Comparison of ENCODE assay signal across 7 mouse cellular contexts in the genomic region with DNA sequence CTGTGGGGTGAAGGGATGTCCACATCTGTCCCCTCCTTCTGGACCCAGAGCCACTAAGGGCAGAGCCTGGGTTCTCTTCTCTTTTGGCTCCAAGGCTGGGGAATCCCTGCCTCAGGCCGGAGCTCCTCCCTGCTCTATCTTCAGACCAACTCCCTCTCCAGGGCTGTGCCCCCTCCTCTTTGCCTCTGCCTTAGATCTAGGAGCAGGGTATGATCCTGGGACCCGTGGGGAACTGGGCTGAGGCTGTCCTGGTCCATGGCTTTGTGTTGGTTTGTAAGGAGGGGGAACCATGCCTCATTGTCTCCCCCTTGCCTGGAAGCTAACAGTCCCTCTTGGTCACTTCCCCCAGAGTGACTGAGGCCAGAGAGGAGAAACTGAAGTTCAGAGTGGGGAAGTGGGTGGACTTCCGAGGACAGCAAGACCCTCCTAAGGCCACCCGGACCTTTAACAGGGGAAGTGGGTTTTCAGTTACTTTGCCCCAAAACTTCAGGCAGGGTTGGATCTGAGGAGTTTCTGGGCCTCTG. TPM values are rescaled to one million over a fixed set of nuclear protein-coding genes. Genes with fewer than 3 reads are reported as not detected.
DNase-seq lines count a peak whose midpoint lies in the region; ATAC-seq and TF ChIP-seq lines count a peak whose summit lies in the region.

No protein-coding gene starts in this region.

- no peaks in the 10 kb centered on the region; the same call in 1 of the 2 replicates for H3K4me1 ChIP-seq in lung, postnatal 0 days (ENCODE audit: insufficient read depth, low read depth, low read length)
- no peaks in the 10 kb centered on the region for H3K4me1 ChIP-seq in forebrain, postnatal 0 days (ENCODE audit: insufficient read depth)
- peaks cover 9% of the 10 kb centered on the region; the same call in 1 of the 2 replicates for H3K4me1 ChIP-seq in liver, embryonic 15.5 days (replicated peaks)
- H3K4me1 ChIP-seq in stomach, embryonic 15.5 days = peaks cover 49% of the 10 kb centered on the region

- peak overlapping the region; percentile 37; the same call in 1 of the 2 replicates for H3K4me3 ChIP-seq in lung, postnatal 0 days (ENCODE audit: low read depth, low read length)
- peak overlapping the region; percentile 55 for H3K4me3 ChIP-seq in forebrain, postnatal 0 days (ENCODE audit: low read depth, low read length)
- H3K4me3 ChIP-seq in liver, embryonic 15.5 days (replicated peaks) = no peak overlapping the region; the same call in 1 of the 2 replicates
- peak overlapping the region; percentile 62 for H3K4me3 ChIP-seq in stomach, embryonic 15.5 days (replicated peaks)

- H3K9ac ChIP-seq in lung, postnatal 0 days (replicated peaks; ENCODE audit: low read depth) = no peak overlapping the region
- no peak overlapping the region; the same call in 1 of the 2 replicates for H3K9ac ChIP-seq in forebrain, postnatal 0 days
- no peak overlapping the region for H3K9ac ChIP-seq in liver, embryonic 15.5 days
- peak overlapping the region; percentile 60 for H3K9ac ChIP-seq in stomach, embryonic 15.5 days

- H3K9me3 ChIP-seq in lung, postnatal 0 days (ENCODE audit: low read length) = no peaks in the 10 kb centered on the region
- H3K9me3 ChIP-seq in forebrain, postnatal 0 days (ENCODE audit: low read length) = no peaks in the 10 kb centered on the region
- H3K9me3 ChIP-seq in liver, embryonic 15.5 days (replicated peaks) = no peaks in the 10 kb centered on the region
- no peaks in the 10 kb centered on the region for H3K9me3 ChIP-seq in stomach, embryonic 15.5 days

- DNase-seq in lung, postnatal 0 days (ENCODE audit: low spot score) = no peak
- DNase-seq in lung, postnatal 4 days = no peak
- DNase-seq in forebrain, postnatal 0 days = no peak
- DNase-seq in natural killer cell, adult 2 months (ENCODE audit: low spot score in 2 of 2) = no peak
- no peak for DNase-seq in MN1 (ENCODE audit: low spot score)

- 49% methylated on average over 4 of the region's 4 CpGs for WGBS in lung, postnatal 0 days
- WGBS in forebrain, postnatal 0 days = 37% methylated on average over 4 of the region's 4 CpGs
- WGBS in liver, embryonic 15.5 days (ENCODE audit: insufficient replicate concordance) = 26% methylated on average over 4 of the region's 4 CpGs
- WGBS in stomach, embryonic 15.5 days = 14% methylated on average over 4 of the region's 4 CpGs

- H3K27ac ChIP-seq in lung, postnatal 0 days (ENCODE audit: low read length) = no peak overlapping the region
- peak overlapping the region; percentile 54; the same call in 1 of the 2 replicates for H3K27ac ChIP-seq in forebrain, postnatal 0 days (ENCODE audit: low read depth, low read length)
- H3K27ac ChIP-seq in liver, embryonic 15.5 days (replicated peaks) = no peak overlapping the region
- H3K27ac ChIP-seq in stomach, embryonic 15.5 days = peak overlapping the region; percentile 75

- no peak for TF ChIP-seq EP300 in lung, postnatal 0 days (IDR thresholded peaks at IDR 0.05)

- H3K36me3 ChIP-seq in lung, postnatal 0 days (ENCODE audit: insufficient read depth, low read length) = no peaks in the 10 kb centered on the region
- H3K36me3 ChIP-seq in forebrain, postnatal 0 days (ENCODE audit: insufficient read depth) = no peaks in the 10 kb centered on the region
- no peaks in the 10 kb centered on the region for H3K36me3 ChIP-seq in liver, embryonic 15.5 days (replicated peaks)
- no peaks in the 10 kb centered on the region for H3K36me3 ChIP-seq in stomach, embryonic 15.5 days

- peak overlapping the region; percentile 84 for H3K4me2 ChIP-seq in lung, postnatal 0 days (replicated peaks; ENCODE audit: low read depth, low read length)
- H3K4me2 ChIP-seq in forebrain, postnatal 0 days (ENCODE audit: low read depth) = peak overlapping the region; percentile 91
- H3K4me2 ChIP-seq in liver, embryonic 15.5 days = peak overlapping the region; percentile 66
- peak overlapping the region; percentile 86 for H3K4me2 ChIP-seq in stomach, embryonic 15.5 days

- no peak for TF ChIP-seq CTCF in lung, postnatal 0 days (IDR thresholded peaks at IDR 0.05)
- TF ChIP-seq CTCF in forebrain, postnatal 0 days (IDR thresholded peaks at IDR 0.05; ENCODE audit: low read depth) = no peak

- no peak for ATAC-seq in lung, postnatal 0 days
- ATAC-seq in forebrain, postnatal 0 days = peak; percentile 18; the same call in 1 of the 2 replicates
- no peak for ATAC-seq in liver, embryonic 15.5 days (ENCODE audit: insufficient read depth)
- no peak for ATAC-seq in stomach, embryonic 15.5 days (ENCODE audit: insufficient read depth, low FRiP score, low read depth)

- H3K27me3 ChIP-seq in lung, postnatal 0 days (replicated peaks; ENCODE audit: insufficient read depth, low read length) = peaks cover 10% of the 10 kb centered on the region; the same call in 1 of the 2 replicates
- no peaks in the 10 kb centered on the region for H3K27me3 ChIP-seq in forebrain, postnatal 0 days (ENCODE audit: insufficient read depth, low read length)
- peaks cover 87% of the 10 kb centered on the region for H3K27me3 ChIP-seq in liver, embryonic 15.5 days
- no peaks in the 10 kb centered on the region; the same call in 1 of the 2 replicates for H3K27me3 ChIP-seq in stomach, embryonic 15.5 days (replicated peaks)

RNA-seq across cellular contexts. Expression of gene Pdlim4, which starts 0.8 kb away (rescaled TPM):
- 7.3 and 8.6 TPM in 2 replicates for polyA plus RNA-seq in lung, postnatal 0 days (2015; fragmentation: Nextera tagmentation; extraction: Ambion mirVana)
- total RNA-seq in forebrain, postnatal 0 days (2014; rRNA removed) = 27.6 and 30.9 TPM in 2 replicates
- polyA plus RNA-seq in forebrain, postnatal 0 days (2015; fragmentation: Nextera tagmentation; extraction: Ambion mirVana) = 47.9 and 50.7 TPM in 2 replicates
- polyA plus RNA-seq in liver, embryonic 15.5 days (2015; fragmentation: Nextera tagmentation; extraction: Ambion mirVana) = 3.9 and 4.0 TPM in 2 replicates
- 49.9 and 52.0 TPM in 2 replicates for polyA plus RNA-seq in stomach, embryonic 15.5 days (2015; fragmentation: Nextera tagmentation; extraction: Ambion mirVana)

RNA-seq across cellular contexts. Expression of gene P4ha2, which starts 31.8 kb away (rescaled TPM):
- polyA plus RNA-seq in lung, postnatal 0 days (2015; fragmentation: Nextera tagmentation; extraction: Ambion mirVana) = 21.4 and 26.5 TPM in 2 replicates
- 6.8 and 9.8 TPM in 2 replicates for total RNA-seq in forebrain, postnatal 0 days (2014; rRNA removed)
- polyA plus RNA-seq in forebrain, postnatal 0 days (2015; fragmentation: Nextera tagmentation; extraction: Ambion mirVana) = 6.0 and 6.1 TPM in 2 replicates
- polyA plus RNA-seq in liver, embryonic 15.5 days (2015; fragmentation: Nextera tagmentation; extraction: Ambion mirVana) = 4.6 and 5.6 TPM in 2 replicates
- polyA plus RNA-seq in stomach, embryonic 15.5 days (2015; fragmentation: Nextera tagmentation; extraction: Ambion mirVana) = 54.8 and 59.5 TPM in 2 replicates

RNA-seq across cellular contexts. Expression of gene Slc22a4, which starts 40.2 kb away (rescaled TPM):
- polyA plus RNA-seq in lung, postnatal 0 days (2015; fragmentation: Nextera tagmentation; extraction: Ambion mirVana) = 0.70 and 1.1 TPM in 2 replicates
- total RNA-seq in forebrain, postnatal 0 days (2014; rRNA removed) = 3.7 and 4.7 TPM in 2 replicates
- polyA plus RNA-seq in forebrain, postnatal 0 days (2015; fragmentation: Nextera tagmentation; extraction: Ambion mirVana) = 3.3 and 4.0 TPM in 2 replicates
- 36.7 and 38.0 TPM in 2 replicates for polyA plus RNA-seq in liver, embryonic 15.5 days (2015; fragmentation: Nextera tagmentation; extraction: Ambion mirVana)
- 2.0 and 3.0 TPM in 2 replicates for polyA plus RNA-seq in stomach, embryonic 15.5 days (2015; fragmentation: Nextera tagmentation; extraction: Ambion mirVana)

Comparison
In these comparisons a context has a peak if more than half of its experiments do, and no peak if none do; other contexts are left out.
1. H3K27ac ChIP-seq: peak in forebrain, postnatal 0 days (single experiment) and stomach, embryonic 15.5 days (single experiment); none in lung, postnatal 0 days (single experiment) and liver, embryonic 15.5 days (single experiment).
2. Peak in every context shown above with its lines, with median percentiles within 50 percentile points of each other: H3K4me2 ChIP-seq.